Mouse (Mus musculus): Measurements from ENCODE around the gene Usp44. TPM values are rescaled to one million over a fixed set of nuclear protein-coding genes. Genes with fewer than 3 reads are reported as not detected.

The Usp44 gene
- under 1 TPM in 1 of 2 experiments, not detected in 1; 0.17 TPM for total RNA-seq (2023)

DNA sequence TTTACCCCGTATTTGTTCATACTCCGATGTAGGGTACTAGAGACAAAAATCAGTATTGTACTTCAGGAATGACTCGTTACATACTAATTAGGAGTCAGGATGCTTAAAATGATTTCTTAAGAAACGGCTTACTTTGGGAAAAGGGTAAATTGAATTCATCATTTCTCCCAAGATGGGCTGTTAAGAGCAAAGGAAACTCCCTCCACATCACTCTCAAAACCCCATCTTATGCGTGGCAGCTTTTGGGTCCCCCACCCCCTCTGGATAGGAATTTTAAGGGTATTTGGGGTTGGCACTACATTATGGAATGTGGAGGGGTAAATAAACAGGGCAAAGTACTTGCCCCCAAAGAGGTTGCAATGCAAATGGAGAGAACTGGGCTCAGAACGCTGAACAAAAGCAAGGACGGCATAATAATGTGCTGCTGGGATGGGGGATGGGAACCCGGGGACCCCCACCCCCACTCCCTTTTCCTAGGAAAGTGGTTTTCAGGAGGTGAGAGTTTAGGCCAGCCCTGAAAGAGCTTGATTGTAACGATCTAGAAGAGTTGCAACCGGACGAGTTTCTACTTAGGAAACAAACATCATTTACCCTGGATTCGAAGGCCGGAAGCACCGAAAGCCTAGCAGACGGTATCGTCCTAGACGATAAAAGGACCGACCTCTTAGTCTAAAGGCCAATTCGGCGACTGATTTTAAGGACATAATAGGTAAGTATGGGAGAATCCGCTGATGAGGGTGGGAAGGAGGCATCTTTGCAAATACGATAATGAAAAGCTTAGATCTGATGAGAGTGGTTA lies at the start of gene Usp44:
Usp44 (plus strand) TSS at position 625 of the 799 bp plus-strand sequence.

GRCm38 (mm10) chr10:93897043-93897646 lies 65.8 kb downstream of the Usp44 start, which contains the start of gene Metap2:
Gene Metap2, minus strand, starts transcription at chr10:93897093.

Other genes with a start within 250 kb of the Usp44 start
- gene Snrpf, start 241.8 kb upstream of the Usp44 start, total RNA-seq (2023), result 10 to 100 TPM; 11.8 to 16.6 TPM
- not detected for gene Ntn4, start 190.9 kb upstream of the Usp44 start, total RNA-seq (2023)
- 100 to 1,000 TPM; 109 to 117 TPM for gene Metap2, start 65.5 kb downstream of the Usp44 start, total RNA-seq (2023)
- gene Vezt, start 204.3 kb downstream of the Usp44 start, total RNA-seq (2023), result 10 to 100 TPM; 18.1 to 25.0 TPM
- gene Fgd6, start 204.4 kb downstream of the Usp44 start, total RNA-seq (2023), result 10 to 100 TPM; 17.9 to 27.4 TPM